Mouse (Mus musculus) bone marrow, adult 2 months (tissue): ENCODE results near the gene Prmt9. TPM values are rescaled to one million over a fixed set of nuclear protein-coding genes. Genes with fewer than 3 reads are reported as not detected.

Experiments
- H3K27ac ChIP-seq: fragments of 200-500 bp; 2 replicates; pipeline ENCODE4 v1.5.1; 2012; ENCODE audit warnings: low read depth, mild to moderate bottlenecking, control low read depth, inconsistent platforms, low read length; ENCODE audit not compliant: control insufficient read depth, poor library complexity, insufficient read depth
- H3K4me1 ChIP-seq: fragments of 200-500 bp; 2 replicates; pipeline ENCODE4 v1.6.1; 2011; ENCODE audit warnings: low read length; ENCODE audit not compliant: control insufficient read depth, insufficient read depth
- H3K4me3 ChIP-seq: fragments of 200-500 bp; replicated peaks from 2 replicates; pipeline ENCODE3; 2011; ENCODE audit warnings: mild to moderate bottlenecking, low read depth, low read length, control low read depth; ENCODE audit not compliant: control insufficient read depth
- CTCF ChIP-seq: fragments of 200-500 bp; IDR thresholded peaks from 2 replicates; pipeline ENCODE4 v1.5.1; 2011; ENCODE audit warnings: low read length, control low read depth; ENCODE audit not compliant: control insufficient read depth, insufficient read depth
- POLR2A ChIP-seq: fragments of 200-500 bp; IDR thresholded peaks from 2 replicates; pipeline ENCODE4 v1.6.1; 2011; ENCODE audit warnings: low read depth, mild to moderate bottlenecking, control low read depth, low read length, borderline replicate concordance; ENCODE audit not compliant: control insufficient read depth
- WGBS: fragments of 180-500 bp; shearing (Covaris S2); methylation state at CpG from one replicate; pipeline ENCODE4 v1.1.7; 2018; 5-methylcytosine and 5-hydroxymethylcytosine counted together
- polyA plus RNA-seq: library from polyadenylated mRNA; stranded (reverse); fragments of >200 nt; gene quantifications from 2 replicates; pipeline ENCODE4 v1.2.4, GENCODE M21; 2011; ENCODE audit warnings: low replicate concordance; ENCODE audit not compliant: missing spikeins, insufficient read depth, insufficient read length

Gene Prmt9
- polyA plus RNA-seq, 1 experiment: 15.1 TPM

- Histone ChIP-seq H3K4me3 (no peak overlapping the region), H3K4me1 (peaks cover 1% of the 10 kb centered on the region; the same call in 1 of the 2 replicates), H3K27ac (no peak overlapping the region)
- WGBS: 74% methylated on average over 1 of the region's 1 CpGs
- no peak for TF ChIP-seq POLR2A
Measured at GRCm38 (mm10) chr8:77538256-77538655, 10.9 kb upstream of the Prmt9 start.

- Histone ChIP-seq H3K4me1 (no peaks in the 10 kb centered on the region), H3K4me3 (no peak overlapping the region), H3K27ac (no peak overlapping the region)
- TF ChIP-seq POLR2A: no peak
- no peak for TF ChIP-seq CTCF
- 45% methylated on average over 6 of the region's 6 CpGs for WGBS
Measured at GRCm38 (mm10) chr8:77543152-77543777, 5.9 kb upstream of the Prmt9 start.

GRCm38 (mm10) chr8:77544428-77544827, 4.8 kb upstream of the Prmt9 start:
- no peak overlapping the region for H3K27ac ChIP-seq
- TF ChIP-seq POLR2A (no peak), CTCF (no peak)
- H3K4me1 ChIP-seq: no peaks in the 10 kb centered on the region
- H3K4me3 ChIP-seq: no peak overlapping the region
- WGBS: 55% methylated on average over 3 of the region's 3 CpGs

GRCm38 (mm10) chr8:77545616-77546015, 3.6 kb upstream of the Prmt9 start:
- WGBS: 56% methylated on average over 4 of the region's 4 CpGs
- Histone ChIP-seq H3K27ac (no peak overlapping the region), H3K4me3 (no peak overlapping the region), H3K4me1 (no peaks in the 10 kb centered on the region)
- TF ChIP-seq POLR2A (no peak), CTCF (no peak)

- WGBS: 2% methylated on average over 7 of the region's 7 CpGs
- TF ChIP-seq POLR2A (no peak), CTCF (peak; percentile 35)
- Histone ChIP-seq H3K4me1 (no peaks in the 10 kb centered on the region; the same call in 1 of the 2 replicates), H3K4me3 (peak overlapping the region; percentile 85), H3K27ac (peak overlapping the region; percentile 90; the same call in 1 of the 2 replicates)
Measured at GRCm38 (mm10) chr8:77549881-77550580, 834 bp downstream of the Prmt9 start.

GRCm38 (mm10) chr8:77552491-77552890, 3.3 kb downstream of the Prmt9 start:
- TF ChIP-seq CTCF: no peak
- no peak for TF ChIP-seq POLR2A
- Histone ChIP-seq H3K4me3 (no peak overlapping the region), H3K27ac (no peak overlapping the region), H3K4me1 (no peaks in the 10 kb centered on the region; the same call in 1 of the 2 replicates)
- 92% methylated on average over 3 of the region's 3 CpGs for WGBS

- no peak overlapping the region for H3K27ac ChIP-seq
- H3K4me3 ChIP-seq: no peak overlapping the region
- no peaks in the 10 kb centered on the region for H3K4me1 ChIP-seq
- no peak for TF ChIP-seq POLR2A
- no peak for TF ChIP-seq CTCF
- 81% methylated on average over 3 of the region's 3 CpGs for WGBS
Measured at GRCm38 (mm10) chr8:77561441-77561840, 12.2 kb downstream of the Prmt9 start.

- WGBS: 81% methylated on average over 5 of the region's 5 CpGs
- Histone ChIP-seq H3K4me3 (no peak overlapping the region), H3K4me1 (no peaks in the 10 kb centered on the region), H3K27ac (no peak overlapping the region)
- TF ChIP-seq POLR2A: no peak
- TF ChIP-seq CTCF: no peak
Measured at GRCm38 (mm10) chr8:77574229-77574628, 25.0 kb downstream of the Prmt9 start.

GRCm38 (mm10) chr8:77577674-77578073, 28.5 kb downstream of the Prmt9 start:
- WGBS: 89% methylated on average over 7 of the region's 7 CpGs
- TF ChIP-seq CTCF: no peak
- TF ChIP-seq POLR2A: no peak
- no peak overlapping the region for H3K4me3 ChIP-seq
- no peaks in the 10 kb centered on the region for H3K4me1 ChIP-seq
- no peak overlapping the region for H3K27ac ChIP-seq
